Mouse (Mus musculus): Measurements from ENCODE around the gene Snx1. TPM values are rescaled to one million over a fixed set of nuclear protein-coding genes. Genes with fewer than 3 reads are reported as not detected.
A peak's percentile ranks its signal among the peaks of the same experiment; 100 is the strongest.

Gene Snx1
- 111 and 120 TPM in 2 replicates for polyA plus RNA-seq (2014; fragmentation: Nextera tagmentation; extraction: Ambion mirVana)

- H3K4me1 ChIP-seq (ENCODE audit: control insufficient read depth, insufficient read depth, low read length): peaks cover 22% of the 10 kb centered on the region
- H3K9ac ChIP-seq (ENCODE audit: low read length): peak within 1 kb of the TSS; percentile 64
- H3K9me3 ChIP-seq (replicated peaks; ENCODE audit: control insufficient read depth, low read length): no peaks in the 10 kb centered on the region
- H3K4me2 ChIP-seq (ENCODE audit: low read length): peak within 1 kb of the TSS; percentile 81
- H3K36me3 ChIP-seq (ENCODE audit: control insufficient read depth, insufficient read depth, low read length): no peaks in the 10 kb centered on the region
- peak within 1 kb of the TSS; percentile 48 for H3K4me3 ChIP-seq (ENCODE audit: low read depth, low read length)
- WGBS: 2% methylated on average over 34 of the region's 34 CpGs
- ATAC-seq (peak; percentile 76), DNase-seq (ENCODE audit: low spot score) (peak; percentile 99)
- no peaks in the 10 kb centered on the region for H3K27me3 ChIP-seq (replicated peaks; ENCODE audit: control insufficient read depth, insufficient read depth, low read length)
- peak within 1 kb of the TSS; percentile 90 for H3K27ac ChIP-seq (ENCODE audit: low read depth, low read length)
Observed at GRCm38 (mm10) chr9:66126456-66127192, at the start of gene Snx1, which contains the start of gene Ciao2a. Gene Snx1, minus strand, starts transcription at chr9:66126587. Gene Ciao2a, plus strand, starts transcription at chr9:66126611.

- H3K36me3 ChIP-seq (ENCODE audit: control insufficient read depth, insufficient read depth, low read length): no peaks in the 10 kb centered on the region
- H3K4me2 ChIP-seq (ENCODE audit: low read length): no peak overlapping the region
- H3K4me3 ChIP-seq (ENCODE audit: low read depth, low read length): no peak overlapping the region
- H3K4me1 ChIP-seq (ENCODE audit: control insufficient read depth, insufficient read depth, low read length): peaks cover 5% of the 10 kb centered on the region
- ATAC-seq (no peak), DNase-seq (ENCODE audit: low spot score) (no peak)
- no peak overlapping the region for H3K27ac ChIP-seq (ENCODE audit: low read depth, low read length)
- WGBS: 87% methylated on average over 3 of the region's 3 CpGs
- no peaks in the 10 kb centered on the region for H3K9me3 ChIP-seq (replicated peaks; ENCODE audit: control insufficient read depth, low read length)
- H3K9ac ChIP-seq (ENCODE audit: low read length): no peak overlapping the region
- no peaks in the 10 kb centered on the region for H3K27me3 ChIP-seq (replicated peaks; ENCODE audit: control insufficient read depth, insufficient read depth, low read length)
Observed at GRCm38 (mm10) chr9:66174985-66175384, 48.6 kb upstream of the Snx1 start.

GRCm38 (mm10) chr9:66173316-66173855 is 47.0 kb upstream of the Snx1 start:
- peaks cover 5% of the 10 kb centered on the region for H3K4me1 ChIP-seq (ENCODE audit: control insufficient read depth, insufficient read depth, low read length)
- H3K4me3 ChIP-seq (ENCODE audit: low read depth, low read length): no peak overlapping the region
- H3K9me3 ChIP-seq (replicated peaks; ENCODE audit: control insufficient read depth, low read length): no peaks in the 10 kb centered on the region
- DNase-seq (ENCODE audit: low spot score) (no peak), ATAC-seq (no peak)
- WGBS: 96% methylated on average over 5 of the region's 5 CpGs
- no peaks in the 10 kb centered on the region for H3K27me3 ChIP-seq (replicated peaks; ENCODE audit: control insufficient read depth, insufficient read depth, low read length)
- no peak overlapping the region for H3K27ac ChIP-seq (ENCODE audit: low read depth, low read length)
- no peak overlapping the region for H3K4me2 ChIP-seq (ENCODE audit: low read length)
- no peak overlapping the region for H3K9ac ChIP-seq (ENCODE audit: low read length)
- no peaks in the 10 kb centered on the region for H3K36me3 ChIP-seq (ENCODE audit: control insufficient read depth, insufficient read depth, low read length)

GRCm38 (mm10) chr9:66171275-66171921 is 45.0 kb upstream of the Snx1 start:
- Histone ChIP-seq H3K4me1 (ENCODE audit: control insufficient read depth, insufficient read depth, low read length) (peaks cover 5% of the 10 kb centered on the region), H3K9ac (ENCODE audit: low read length) (no peak overlapping the region), H3K4me2 (ENCODE audit: low read length) (no peak overlapping the region), H3K36me3 (ENCODE audit: control insufficient read depth, insufficient read depth, low read length) (no peaks in the 10 kb centered on the region), H3K27ac (ENCODE audit: low read depth, low read length) (no peak overlapping the region), H3K27me3 (replicated peaks; ENCODE audit: control insufficient read depth, insufficient read depth, low read length) (no peaks in the 10 kb centered on the region), H3K4me3 (ENCODE audit: low read depth, low read length) (no peak overlapping the region), H3K9me3 (replicated peaks; ENCODE audit: control insufficient read depth, low read length) (no peaks in the 10 kb centered on the region)
- ATAC-seq (no peak), DNase-seq (ENCODE audit: low spot score) (no peak)
- WGBS: 54% methylated on average over 12 of the region's 12 CpGs

DNA sequence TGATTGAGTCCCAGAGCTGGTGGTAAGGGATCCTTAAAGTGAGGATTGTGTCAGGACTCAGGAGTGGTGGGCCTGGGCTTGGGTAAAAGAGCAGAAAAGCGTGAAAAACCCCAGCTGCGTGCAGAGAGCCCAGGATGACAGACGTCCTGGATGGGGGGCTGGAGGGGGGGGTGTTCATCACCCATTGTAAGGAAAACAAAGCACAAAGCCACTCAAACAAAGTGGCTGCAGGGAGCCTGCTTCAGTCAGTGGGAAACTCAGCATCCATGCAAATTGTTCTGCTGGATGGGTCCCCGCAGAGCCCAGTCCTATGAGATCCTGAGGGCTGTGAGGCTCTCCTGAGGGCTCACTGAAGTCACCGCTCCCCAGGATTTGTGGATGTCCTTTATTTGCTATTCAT is 44.1 kb upstream of the Snx1 start:
- H3K27ac ChIP-seq (ENCODE audit: low read depth, low read length): 0 out of 2 replicates have a peak overlapping the region, but pooled peaks have one; percentile 9
- H3K9ac ChIP-seq (ENCODE audit: low read length): peak overlapping the region; percentile 25; the same call in 1 of the 2 replicates
- no peaks in the 10 kb centered on the region for H3K27me3 ChIP-seq (replicated peaks; ENCODE audit: control insufficient read depth, insufficient read depth, low read length)
- H3K36me3 ChIP-seq (ENCODE audit: control insufficient read depth, insufficient read depth, low read length): no peaks in the 10 kb centered on the region
- H3K4me1 ChIP-seq (ENCODE audit: control insufficient read depth, insufficient read depth, low read length): peaks cover 5% of the 10 kb centered on the region
- no peak overlapping the region for H3K4me3 ChIP-seq (ENCODE audit: low read depth, low read length)
- DNase-seq (ENCODE audit: low spot score) (peak; percentile 22), ATAC-seq (no peak)
- 10% methylated on average over 5 of the region's 5 CpGs for WGBS
- no peaks in the 10 kb centered on the region for H3K9me3 ChIP-seq (replicated peaks; ENCODE audit: control insufficient read depth, low read length)
- H3K4me2 ChIP-seq (ENCODE audit: low read length): no peak overlapping the region

GRCm38 (mm10) chr9:66168233-66168632 is 41.8 kb upstream of the Snx1 start:
- no peak for DNase-seq (ENCODE audit: low spot score)
- no peak overlapping the region for H3K4me2 ChIP-seq (ENCODE audit: low read length)
- ATAC-seq: no peak
- H3K9ac ChIP-seq (ENCODE audit: low read length): no peak overlapping the region
- 18% methylated on average over 1 of the region's 1 CpGs for WGBS
- no peaks in the 10 kb centered on the region for H3K36me3 ChIP-seq (ENCODE audit: control insufficient read depth, insufficient read depth, low read length)
- H3K27me3 ChIP-seq (replicated peaks; ENCODE audit: control insufficient read depth, insufficient read depth, low read length): no peaks in the 10 kb centered on the region
- no peaks in the 10 kb centered on the region for H3K9me3 ChIP-seq (replicated peaks; ENCODE audit: control insufficient read depth, low read length)
- no peak overlapping the region for H3K4me3 ChIP-seq (ENCODE audit: low read depth, low read length)
- H3K27ac ChIP-seq (ENCODE audit: low read depth, low read length): no peak overlapping the region
- peaks cover 5% of the 10 kb centered on the region for H3K4me1 ChIP-seq (ENCODE audit: control insufficient read depth, insufficient read depth, low read length)

DNA sequence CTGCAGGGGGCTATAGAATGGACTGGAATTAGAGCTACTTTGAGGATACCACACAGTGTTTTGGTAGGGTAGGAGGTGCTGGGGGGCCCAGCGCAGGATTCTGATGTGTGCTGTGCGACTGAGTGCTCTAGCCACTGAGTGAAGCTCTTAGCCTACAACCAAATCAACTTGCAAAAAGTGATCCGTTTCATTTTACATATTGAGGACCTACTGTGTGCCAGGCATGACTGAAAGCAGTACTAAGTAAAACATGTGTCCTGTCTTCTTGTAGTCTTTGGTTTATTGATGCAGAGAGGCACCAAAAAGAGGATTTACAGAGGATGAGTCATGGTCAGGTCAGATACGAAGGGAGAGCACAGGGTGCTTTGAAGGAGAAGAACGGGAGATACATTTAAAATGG is 40.8 kb upstream of the Snx1 start:
- H3K4me1 ChIP-seq (ENCODE audit: control insufficient read depth, insufficient read depth, low read length): peaks cover 5% of the 10 kb centered on the region
- 88% methylated on average over 5 of the region's 5 CpGs for WGBS
- DNase-seq (ENCODE audit: low spot score) (no peak), ATAC-seq (no peak)
- H3K36me3 ChIP-seq (ENCODE audit: control insufficient read depth, insufficient read depth, low read length): no peaks in the 10 kb centered on the region
- H3K4me3 ChIP-seq (ENCODE audit: low read depth, low read length): no peak overlapping the region
- no peak overlapping the region for H3K27ac ChIP-seq (ENCODE audit: low read depth, low read length)
- no peak overlapping the region for H3K9ac ChIP-seq (ENCODE audit: low read length)
- H3K27me3 ChIP-seq (replicated peaks; ENCODE audit: control insufficient read depth, insufficient read depth, low read length): no peaks in the 10 kb centered on the region
- H3K4me2 ChIP-seq (ENCODE audit: low read length): no peak overlapping the region
- H3K9me3 ChIP-seq (replicated peaks; ENCODE audit: control insufficient read depth, low read length): no peaks in the 10 kb centered on the region

DNA sequence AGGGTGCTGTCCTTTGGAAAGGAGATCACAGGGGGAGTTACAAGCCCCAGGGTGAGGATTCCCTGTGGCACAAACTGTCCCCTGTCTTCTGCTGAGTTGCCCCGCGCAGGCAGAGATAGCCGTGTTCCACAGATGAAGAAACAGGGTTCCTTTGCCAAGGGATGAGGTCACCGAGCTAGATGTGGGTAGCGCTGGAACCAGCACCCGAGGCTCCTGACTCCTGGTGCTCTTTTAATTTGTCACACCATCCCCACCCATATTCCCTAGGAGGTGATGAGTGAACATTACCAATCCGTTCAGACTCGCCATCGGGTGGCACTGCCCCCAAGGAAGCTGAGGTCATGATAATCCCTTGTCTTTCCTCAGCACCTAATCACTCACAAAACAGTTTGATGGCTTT is 36.6 kb upstream of the Snx1 start:
- ATAC-seq: no peak
- Histone ChIP-seq H3K4me2 (ENCODE audit: low read length) (no peak overlapping the region), H3K27me3 (replicated peaks; ENCODE audit: control insufficient read depth, insufficient read depth, low read length) (no peaks in the 10 kb centered on the region)

GRCm38 (mm10) chr9:66160155-66160554 is 33.8 kb upstream of the Snx1 start:
- H3K4me3 ChIP-seq (ENCODE audit: low read depth, low read length): no peak overlapping the region
- H3K9me3 ChIP-seq (replicated peaks; ENCODE audit: control insufficient read depth, low read length): no peaks in the 10 kb centered on the region
- no peak for ATAC-seq
- H3K27ac ChIP-seq (ENCODE audit: low read depth, low read length): no peak overlapping the region
- H3K4me1 ChIP-seq (ENCODE audit: control insufficient read depth, insufficient read depth, low read length): no peaks in the 10 kb centered on the region
- no peak overlapping the region for H3K9ac ChIP-seq (ENCODE audit: low read length)
- no peak for DNase-seq (ENCODE audit: low spot score)
- no peaks in the 10 kb centered on the region for H3K36me3 ChIP-seq (ENCODE audit: control insufficient read depth, insufficient read depth, low read length)
- H3K27me3 ChIP-seq (replicated peaks; ENCODE audit: control insufficient read depth, insufficient read depth, low read length): no peaks in the 10 kb centered on the region
- H3K4me2 ChIP-seq (ENCODE audit: low read length): no peak overlapping the region
- WGBS: 98% methylated on average over 2 of the region's 2 CpGs

More for the DNA sequence above, 36.6 kb upstream of the Snx1 start:
- 87% methylated on average over 9 of the region's 9 CpGs for WGBS
- Histone ChIP-seq H3K36me3 (ENCODE audit: control insufficient read depth, insufficient read depth, low read length) (no peaks in the 10 kb centered on the region), H3K27ac (ENCODE audit: low read depth, low read length) (no peak overlapping the region), H3K4me1 (ENCODE audit: control insufficient read depth, insufficient read depth, low read length) (no peaks in the 10 kb centered on the region), H3K4me3 (ENCODE audit: low read depth, low read length) (no peak overlapping the region), H3K9ac (ENCODE audit: low read length) (no peak overlapping the region), H3K9me3 (replicated peaks; ENCODE audit: control insufficient read depth, low read length) (no peaks in the 10 kb centered on the region)
- DNase-seq (ENCODE audit: low spot score): no peak
